14 mouse cellular contexts compared by ENCODE assay signal in the genomic region with DNA sequence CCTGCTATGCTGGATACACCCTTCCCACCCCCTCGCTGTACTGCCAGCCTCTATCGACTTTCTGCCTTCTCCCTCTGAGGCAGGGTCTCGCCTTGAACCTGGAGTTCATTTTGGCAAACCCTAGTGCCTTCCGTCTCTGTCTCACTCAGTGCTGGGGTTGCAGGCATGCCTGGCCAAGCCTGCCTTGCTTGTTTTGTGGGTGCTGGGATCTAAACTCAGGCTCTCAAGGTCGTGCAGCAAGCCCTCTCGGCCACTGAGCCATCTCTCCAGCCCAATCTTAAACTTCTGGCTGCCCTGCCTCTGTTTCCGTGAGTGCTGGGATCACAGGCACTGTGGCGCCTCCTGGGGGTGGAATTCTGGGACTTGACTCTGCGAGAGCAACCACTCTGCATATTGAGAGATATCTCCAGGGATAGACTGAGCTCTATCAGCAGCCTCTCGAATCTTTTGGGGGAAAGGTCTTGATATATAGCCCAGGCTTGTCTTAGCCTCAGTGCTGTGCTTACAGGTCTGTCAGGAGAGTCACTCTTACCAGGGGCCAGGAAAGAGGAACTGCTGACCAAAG. TPM values are rescaled to one million over a fixed set of nuclear protein-coding genes. Genes with fewer than 3 reads are reported as not detected.
DNase-seq lines count a peak whose midpoint lies in the region; ATAC-seq and TF ChIP-seq lines count a peak whose summit lies in the region.
"Had no signal": no experiment of that assay in that cellular context is flagged by ENCODE, and none has a peak within 500 bp of the region (broad histone marks: within the 10 kb centered on the region; RNA-seq: fewer than 3 reads in every experiment).

No protein-coding gene starts in this region.

- no peaks in the 10 kb centered on the region for H3K27me3 ChIP-seq in heart, embryonic 12.5 days (replicated peaks)
- no peaks in the 10 kb centered on the region for H3K27me3 ChIP-seq in forebrain, postnatal 0 days (ENCODE audit: insufficient read depth, low read length)
- H3K27me3 ChIP-seq: lung, embryonic 15.5 days; midbrain, embryonic 12.5 days had no signal

- TF ChIP-seq CTCF in forebrain, postnatal 0 days (IDR thresholded peaks at IDR 0.05; ENCODE audit: low read depth), result peak; percentile 46

- H3K9me3 ChIP-seq in heart, embryonic 12.5 days (replicated peaks), result no peaks in the 10 kb centered on the region
- no peaks in the 10 kb centered on the region for H3K9me3 ChIP-seq in forebrain, postnatal 0 days (ENCODE audit: low read length)
- H3K9me3 ChIP-seq: lung, embryonic 15.5 days; midbrain, embryonic 12.5 days had no signal

- peak; percentile 47 for DNase-seq in heart, postnatal 4 days
- peak; percentile 21 for DNase-seq in lung, postnatal 10 days
- DNase-seq in lung, postnatal 25 days (ENCODE audit: low spot score), result no peak
- peak; percentile 49 for DNase-seq in brain, adult 2 months (ENCODE audit: low read depth, low spot score)
- DNase-seq in forebrain, postnatal 0 days, result peak; percentile 54
- no peak for DNase-seq in spleen, postnatal 10 days (ENCODE audit: low spot score in 2 of 2)
- DNase-seq in natural killer cell, adult 2 months (ENCODE audit: low spot score in 2 of 2), result no peak
- DNase-seq: heart, postnatal 36 days; kidney, adult 9 months; right cerebral cortex, postnatal 25 days had no signal

- no peak overlapping the region for H3K27ac ChIP-seq in heart, embryonic 12.5 days (ENCODE audit: poor library complexity, severe bottlenecking)
- H3K27ac ChIP-seq in forebrain, postnatal 0 days (ENCODE audit: low read depth, low read length), result peak overlapping the region; percentile 88
- H3K27ac ChIP-seq: lung, embryonic 15.5 days; midbrain, embryonic 12.5 days had no signal

- no peak overlapping the region for H3K4me2 ChIP-seq in heart, embryonic 12.5 days
- H3K4me2 ChIP-seq in forebrain, postnatal 0 days (ENCODE audit: low read depth), result no peak overlapping the region
- H3K4me2 ChIP-seq: lung, embryonic 15.5 days; midbrain, embryonic 12.5 days had no signal

- ATAC-seq in heart, embryonic 12.5 days (ENCODE audit: insufficient number of reproducible peaks, low FRiP score), result no peak
- ATAC-seq in forebrain, postnatal 0 days, result no peak

- H3K4me3 ChIP-seq in heart, embryonic 12.5 days, result no peak overlapping the region
- no peak overlapping the region for H3K4me3 ChIP-seq in forebrain, postnatal 0 days (ENCODE audit: low read depth, low read length)
- H3K4me3 ChIP-seq: erythroblast, embryonic 14.5 days; lung, embryonic 15.5 days; midbrain, embryonic 12.5 days had no signal

- no peaks in the 10 kb centered on the region for H3K36me3 ChIP-seq in heart, embryonic 12.5 days
- peaks cover 13% of the 10 kb centered on the region; the same call in 1 of the 2 replicates for H3K36me3 ChIP-seq in forebrain, postnatal 0 days (ENCODE audit: insufficient read depth)
- H3K36me3 ChIP-seq: lung, embryonic 15.5 days; midbrain, embryonic 12.5 days had no signal

- WGBS in heart, embryonic 12.5 days, result 69% methylated on average over 10 of the region's 10 CpGs
- WGBS in forebrain, postnatal 0 days, result 73% methylated on average over 10 of the region's 10 CpGs

- no peak overlapping the region for H3K9ac ChIP-seq in heart, embryonic 12.5 days
- H3K9ac ChIP-seq in forebrain, postnatal 0 days, result no peak overlapping the region
- H3K9ac ChIP-seq: lung, embryonic 15.5 days; midbrain, embryonic 12.5 days had no signal

- 0 out of 2 replicates have a peak, but pooled peaks cover 4% of the 10 kb centered on the region for H3K4me1 ChIP-seq in heart, embryonic 12.5 days (replicated peaks)
- 0 out of 2 replicates have a peak, but pooled peaks cover 8% of the 10 kb centered on the region for H3K4me1 ChIP-seq in forebrain, postnatal 0 days (ENCODE audit: insufficient read depth)
- H3K4me1 ChIP-seq: lung, embryonic 15.5 days; midbrain, embryonic 12.5 days had no signal

RNA-seq across cellular contexts. Expression of gene Faap20, which starts 45.5 kb away (rescaled TPM):
- total RNA-seq in heart, postnatal 4 days (2021), result 10 to 100 TPM; 31.7 to 31.9 TPM
- 61.0 and 65.1 TPM in 2 replicates for polyA plus RNA-seq in heart, embryonic 12.5 days (2016; fragmentation: Nextera tagmentation; extraction: Ambion mirVana)
- 48.7 and 51.8 TPM in 2 replicates for total RNA-seq in forebrain, postnatal 0 days (2014; rRNA removed)
- 59.9 and 60.7 TPM in 2 replicates for polyA plus RNA-seq in forebrain, postnatal 0 days (2015; fragmentation: Nextera tagmentation; extraction: Ambion mirVana)

Comparison
In these comparisons a context has a peak if more than half of its experiments do, and no peak if none do; other contexts are left out.
1. DNase-seq: peak in heart, postnatal 4 days (single experiment), lung, postnatal 10 days (single experiment), brain, adult 2 months (single experiment) and forebrain, postnatal 0 days (single experiment); none in lung, postnatal 25 days (single experiment), spleen, postnatal 10 days (0 of 2) and natural killer cell, adult 2 months (0 of 2).